Mouse (Mus musculus): ENCODE measurements around the gene Ankrd36. TPM values are rescaled to one million over a fixed set of nuclear protein-coding genes. Genes with fewer than 3 reads are reported as not detected.

The Ankrd36 gene
- polyA plus RNA-seq (2015; fragmentation: Illumina TruSeq; extraction: RNeasy Lipid Tissue Mini Kit (QIAGEN cat#74804); ENCODE audit: low read depth, low replicate concordance), result not detected

GRCm38 (mm10) chr11:5569474-5569873 is at the start of gene Ankrd36:
Gene Ankrd36 (plus strand): TSS chr11:5569684.

DNA sequence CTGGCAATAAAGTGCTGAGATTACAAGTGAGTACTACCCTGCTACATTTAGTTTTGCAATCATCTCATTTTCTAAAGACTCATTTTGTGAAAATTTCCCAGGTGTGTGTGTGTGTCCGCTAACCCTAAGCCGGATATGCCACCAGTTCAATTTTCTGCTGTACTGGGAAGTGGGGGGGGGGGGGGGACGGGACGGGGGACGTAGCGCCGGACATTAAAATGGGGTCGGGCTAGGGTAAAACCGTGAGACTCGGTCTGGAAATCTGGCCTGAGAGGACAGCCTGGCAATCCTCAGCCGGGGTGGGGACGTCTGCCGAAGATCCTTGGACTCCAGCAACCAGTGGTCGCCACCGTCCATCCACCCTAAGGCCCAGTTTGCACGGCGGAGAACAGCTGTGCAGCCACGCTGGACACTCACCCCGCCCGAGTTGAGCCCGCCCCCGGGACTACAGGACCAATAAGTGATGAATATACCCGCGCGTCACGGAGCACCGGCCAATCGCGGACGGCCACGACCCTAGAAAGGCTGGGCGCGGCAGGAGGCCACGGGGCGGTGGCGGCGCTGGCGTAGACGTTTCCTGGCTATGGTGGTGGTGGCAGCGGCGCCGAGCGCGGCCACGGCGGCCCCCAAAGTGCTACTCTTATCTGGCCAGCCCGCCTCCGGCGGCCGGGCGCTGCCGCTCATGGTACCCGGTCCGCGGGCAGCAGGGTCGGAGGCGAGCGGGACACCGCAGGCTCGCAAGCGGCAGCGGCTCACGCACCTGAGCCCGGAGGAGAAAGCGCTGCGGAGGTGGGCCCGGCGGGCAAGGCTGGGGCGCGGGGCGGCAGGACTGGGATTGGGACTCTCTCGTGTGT is 48.8 kb upstream of the Ankrd36 start, which contains the start of gene Xbp1:
Gene Xbp1 (plus strand): TSS at position 248 of the 854 bp plus-strand sequence.

DNA sequence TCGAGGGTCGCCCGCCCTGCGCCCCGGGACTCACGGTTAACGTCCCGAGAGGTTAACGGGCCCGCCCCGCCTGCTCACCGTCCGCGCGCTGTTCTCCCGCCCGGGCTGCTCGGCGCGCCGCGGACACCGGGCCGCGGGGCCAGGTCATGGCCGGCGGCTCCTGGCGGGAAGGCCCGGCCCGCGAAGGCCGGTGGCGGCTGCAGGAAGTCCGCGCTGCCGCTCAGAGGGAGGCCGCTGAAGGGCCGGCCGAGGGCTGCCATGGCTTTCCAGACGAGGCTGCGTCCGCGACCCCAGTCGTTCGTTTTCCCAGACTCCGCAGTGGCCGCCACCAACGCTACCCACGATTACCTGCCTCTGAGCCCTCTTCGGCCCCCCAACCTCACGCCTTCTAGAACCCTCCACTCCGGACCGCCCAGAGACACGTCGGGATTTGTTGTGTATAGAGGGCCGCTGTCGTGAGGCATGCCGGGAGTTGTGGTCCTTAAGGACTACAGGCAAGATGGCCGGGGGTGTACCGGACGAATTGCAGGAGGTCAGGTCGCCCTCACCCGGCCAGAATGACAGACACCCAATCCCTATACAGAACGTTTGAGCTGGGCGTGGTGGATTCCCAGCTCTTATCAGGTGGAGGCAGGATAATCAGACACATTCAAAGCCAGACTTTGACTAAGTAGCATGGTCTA is 27.5 kb upstream of the Ankrd36 start, which contains the start of gene Ccdc117:
Gene Ccdc117 (minus strand): TSS at position 389 of the 683 bp plus-strand sequence.

DNA sequence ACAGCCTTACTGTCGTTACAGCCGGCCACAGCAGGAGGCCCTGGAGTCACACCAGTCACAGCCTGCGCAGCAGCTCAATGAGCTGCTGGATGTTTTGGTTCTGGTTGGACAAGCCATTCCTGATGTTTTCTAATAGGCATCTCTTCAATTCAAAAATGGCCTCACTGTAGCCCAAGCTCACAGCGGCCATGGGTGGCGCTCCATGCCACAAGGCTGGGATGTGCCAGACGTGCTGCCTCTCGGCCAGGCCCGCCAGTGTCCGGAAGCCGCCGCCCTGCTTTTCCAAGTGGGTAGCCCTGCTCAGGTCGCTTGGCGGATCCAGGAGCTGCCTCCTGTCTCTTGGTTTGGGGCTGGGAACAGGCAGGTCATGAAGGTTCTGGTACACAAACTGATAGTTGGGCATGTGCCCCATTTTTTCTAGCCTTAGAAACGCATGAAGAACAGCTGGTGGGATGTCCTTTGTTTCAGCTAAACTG is 146.2 kb downstream of the Ankrd36 start, which contains the start of gene Mrps24:
Gene Mrps24 (minus strand): TSS at position 51 of the 476 bp plus-strand sequence.

Other genes with a start within 250 kb of the Ankrd36 start
- gene Znrf3, start 124.8 kb upstream of the Ankrd36 start, polyA plus RNA-seq (2015; fragmentation: Illumina TruSeq; extraction: RNeasy Lipid Tissue Mini Kit (QIAGEN cat#74804); ENCODE audit: low read depth, low replicate concordance), result 6.5 TPM
- gene Xbp1, start 49.0 kb upstream of the Ankrd36 start, polyA plus RNA-seq (2015; fragmentation: Illumina TruSeq; extraction: RNeasy Lipid Tissue Mini Kit (QIAGEN cat#74804); ENCODE audit: low read depth, low replicate concordance), result 106 TPM
- 16.6 TPM for gene Ccdc117, start 27.5 kb upstream of the Ankrd36 start, polyA plus RNA-seq (2015; fragmentation: Illumina TruSeq; extraction: RNeasy Lipid Tissue Mini Kit (QIAGEN cat#74804); ENCODE audit: low read depth, low replicate concordance)
- 77.8 TPM for gene Mrps24, start 146.0 kb downstream of the Ankrd36 start, polyA plus RNA-seq (2015; fragmentation: Illumina TruSeq; extraction: RNeasy Lipid Tissue Mini Kit (QIAGEN cat#74804); ENCODE audit: low read depth, low replicate concordance)
- gene Urgcp, start 192.7 kb downstream of the Ankrd36 start, polyA plus RNA-seq (2015; fragmentation: Illumina TruSeq; extraction: RNeasy Lipid Tissue Mini Kit (QIAGEN cat#74804); ENCODE audit: low read depth, low replicate concordance), result 36.3 TPM
- gene Dbnl, start 218.8 kb downstream of the Ankrd36 start, polyA plus RNA-seq (2015; fragmentation: Illumina TruSeq; extraction: RNeasy Lipid Tissue Mini Kit (QIAGEN cat#74804); ENCODE audit: low read depth, low replicate concordance), result 78.1 TPM
- 14.5 TPM for gene Pgam2, start 234.0 kb downstream of the Ankrd36 start, polyA plus RNA-seq (2015; fragmentation: Illumina TruSeq; extraction: RNeasy Lipid Tissue Mini Kit (QIAGEN cat#74804); ENCODE audit: low read depth, low replicate concordance)

Measured in brain, adult 10 weeks (tissue).